Mouse (Mus musculus): ENCODE data around the gene Cyb5r4.

DNA sequence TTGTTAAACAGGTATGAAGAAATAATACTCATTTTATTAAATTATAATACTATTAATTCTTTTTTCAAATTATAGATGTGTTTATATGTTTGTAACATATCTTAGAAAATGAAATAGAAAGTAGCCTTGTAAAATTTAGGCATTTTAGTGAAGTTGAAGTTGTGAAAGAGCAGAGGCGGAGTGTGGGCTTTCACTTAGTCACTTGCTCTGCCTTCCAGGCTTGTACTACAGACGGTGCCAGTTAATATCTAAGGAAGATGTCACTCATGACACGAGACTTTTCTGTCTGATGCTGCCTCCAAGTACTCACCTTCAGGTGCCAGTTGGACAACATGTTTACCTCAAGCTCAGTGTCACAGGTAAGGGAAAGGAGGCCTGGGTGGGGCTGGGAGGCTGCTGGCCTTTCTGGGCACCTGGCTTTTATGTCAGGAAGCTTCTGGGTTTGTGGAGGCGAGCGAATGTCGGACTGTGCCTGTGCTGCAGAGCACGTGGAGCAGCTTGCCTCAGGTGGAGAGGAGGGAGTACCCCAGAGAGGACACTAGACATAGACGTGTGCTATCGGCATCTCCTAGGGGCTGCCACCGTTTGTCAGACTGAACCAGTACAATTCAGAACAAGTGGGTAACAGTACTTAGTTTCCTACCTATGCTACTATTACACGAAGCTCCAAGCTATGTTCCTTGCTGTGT lies 33.9 kb downstream of the Cyb5r4 start:
- TF ChIP-seq CTCF (IDR thresholded peaks at IDR 0.05), result no peak
- no peak for TF ChIP-seq EP300 (IDR thresholded peaks at IDR 0.05)

All from lung, postnatal 0 days (tissue).